Mouse (Mus musculus) naive thymus-derived CD4-positive, alpha-beta T cell, adult 5 months (primary cell): ENCODE measurements around the gene Cldn13. TPM values are rescaled to one million over a fixed set of nuclear protein-coding genes. Genes with fewer than 3 reads are reported as not detected.

Experiments
- polyA plus RNA-seq: library from polyadenylated mRNA; unstranded; fragments of 100-300 nt; shearing (Covaris generic); gene quantifications from one replicate; pipeline ENCODE4 v1.2.1, GENCODE M21; 2017

Gene Cldn13
- not detected for polyA plus RNA-seq

DNA sequence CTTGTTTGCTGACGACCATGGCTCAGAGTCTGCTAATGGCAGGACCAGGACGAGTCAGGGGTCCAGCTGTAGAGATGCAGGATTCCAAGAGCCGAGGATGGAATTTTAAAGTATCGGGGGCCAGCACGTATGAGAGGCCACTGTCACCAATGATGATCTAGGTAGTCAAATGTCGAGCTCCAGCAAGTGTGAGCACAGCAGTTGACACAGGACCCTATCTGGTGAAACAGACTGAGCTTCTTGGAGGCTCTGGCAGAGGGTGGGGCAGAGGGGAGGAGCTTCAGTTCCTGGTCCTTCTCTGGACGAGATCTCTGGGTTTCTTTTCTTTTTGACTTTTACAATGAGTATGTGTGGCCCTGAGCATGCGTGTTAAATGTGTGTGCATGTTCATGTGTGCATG, at the start of gene Cldn13:
Gene Cldn13 (minus strand): TSS at position 216 of the 400 bp plus-strand sequence.

DNA sequence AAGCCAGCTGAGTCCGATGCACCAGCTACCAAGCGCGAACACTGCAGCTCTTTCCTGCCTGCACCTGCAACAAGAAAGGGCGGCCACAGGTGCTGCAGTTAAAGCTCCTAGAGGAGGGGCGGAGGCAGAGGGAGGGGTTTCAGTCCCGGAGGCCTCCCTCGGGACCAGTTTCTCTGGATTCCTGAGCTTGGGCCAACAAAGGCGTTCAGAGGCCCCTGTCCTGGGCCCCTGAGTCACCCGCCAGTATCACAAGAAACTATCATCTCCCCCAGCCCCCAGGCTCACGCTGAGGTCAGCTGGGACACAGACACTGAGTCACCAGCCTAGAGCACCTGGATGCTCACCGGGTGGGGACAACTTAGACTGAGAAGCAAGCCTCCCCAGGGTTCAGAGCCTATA, 31.5 kb upstream of the Cldn13 start, which contains the start of gene Cldn4:
Gene Cldn4 (minus strand): TSS at position 78 of the 399 bp plus-strand sequence.

DNA sequence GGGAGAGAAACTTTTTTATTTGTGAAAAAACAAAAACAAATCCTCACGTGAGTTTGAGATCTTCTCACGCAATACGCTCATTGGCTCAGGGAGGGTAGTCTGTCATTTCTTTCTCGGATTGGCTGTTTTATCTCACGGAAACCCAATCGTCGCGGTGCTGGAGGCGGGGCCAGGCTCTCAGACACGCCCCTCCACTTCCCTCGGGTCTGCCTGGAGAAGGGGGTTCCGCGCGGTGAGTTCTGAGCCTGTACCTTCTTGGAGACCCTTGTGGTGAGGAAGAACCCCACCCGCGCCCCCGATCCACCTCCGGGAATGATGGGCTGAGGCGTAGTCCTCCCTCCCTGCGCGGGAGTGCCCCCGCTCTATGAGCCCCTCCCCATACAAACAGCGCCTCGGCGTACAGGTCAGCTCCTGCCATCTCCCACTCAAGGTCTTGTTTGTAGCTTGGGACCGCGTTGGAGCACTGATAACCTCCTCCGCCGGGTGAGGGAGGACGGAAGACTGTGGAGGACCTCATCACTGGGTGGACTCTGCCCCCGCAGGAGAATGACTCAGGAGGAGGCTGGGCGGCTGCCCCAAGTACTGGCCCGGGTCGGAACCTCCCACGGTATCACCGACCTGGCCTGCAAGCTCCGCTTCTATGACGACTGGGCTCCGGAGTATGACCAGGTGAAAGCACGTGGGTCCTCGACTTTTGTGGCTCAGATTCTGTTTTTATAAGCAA, 17.0 kb upstream of the Cldn13 start, which contains the start of gene Mettl27:
Gene Mettl27 (plus strand): TSS at position 190 of the 724 bp plus-strand sequence.

GRCm38 (mm10) chr5:134906633-134907032, 8.7 kb downstream of the Cldn13 start, which contains the start of gene Tmem270:
Tmem270 (minus strand) TSS chr5:134906733.

Other genes with a start within 250 kb of the Cldn13 start
- 15.4 TPM for gene Limk1, start 226.9 kb downstream of the Cldn13 start, polyA plus RNA-seq
- gene Eln, start 168.2 kb downstream of the Cldn13 start, polyA plus RNA-seq, result not detected
- not detected for gene Tmem270, start 8.8 kb downstream of the Cldn13 start, polyA plus RNA-seq
- gene Mettl27, start 16.8 kb upstream of the Cldn13 start, polyA plus RNA-seq, result 9.6 TPM
- not detected for gene Cldn4, start 31.4 kb upstream of the Cldn13 start, polyA plus RNA-seq
- gene Cldn3, start 70.7 kb upstream of the Cldn13 start, polyA plus RNA-seq, result not detected
- 138 TPM for gene Abhd11, start 93.6 kb upstream of the Cldn13 start, polyA plus RNA-seq
- gene Stx1a, start 108.0 kb upstream of the Cldn13 start, polyA plus RNA-seq, result 13.4 TPM
- gene Dnajc30, start 148.7 kb upstream of the Cldn13 start, polyA plus RNA-seq, result 11.7 TPM
- gene Bud23, start 149.4 kb upstream of the Cldn13 start, polyA plus RNA-seq, result 87.9 TPM
- not detected for gene Vps37d, start 162.7 kb upstream of the Cldn13 start, polyA plus RNA-seq
- gene Mlxipl, start 174.4 kb upstream of the Cldn13 start, polyA plus RNA-seq, result not detected
- gene Tbl2, start 234.1 kb upstream of the Cldn13 start, polyA plus RNA-seq, result 12.1 TPM